Mouse (Mus musculus) thymus, adult 18-20 months (tissue): Measurements from ENCODE around the gene Lyz1.
"Not testable (repeated sequence)": the region's sequence is repeated elsewhere in the genome, so short reads cannot be mapped to it uniquely, and the experiment has no call there.

ENCODE experiments used
- DNase-seq, 2 experiments: peaks; one replicate each; pipeline ENCODE4 v3.0.0; 2022; ENCODE audit warnings: mixed read lengths in 2 of 2

Lyz1 gene

DNA sequence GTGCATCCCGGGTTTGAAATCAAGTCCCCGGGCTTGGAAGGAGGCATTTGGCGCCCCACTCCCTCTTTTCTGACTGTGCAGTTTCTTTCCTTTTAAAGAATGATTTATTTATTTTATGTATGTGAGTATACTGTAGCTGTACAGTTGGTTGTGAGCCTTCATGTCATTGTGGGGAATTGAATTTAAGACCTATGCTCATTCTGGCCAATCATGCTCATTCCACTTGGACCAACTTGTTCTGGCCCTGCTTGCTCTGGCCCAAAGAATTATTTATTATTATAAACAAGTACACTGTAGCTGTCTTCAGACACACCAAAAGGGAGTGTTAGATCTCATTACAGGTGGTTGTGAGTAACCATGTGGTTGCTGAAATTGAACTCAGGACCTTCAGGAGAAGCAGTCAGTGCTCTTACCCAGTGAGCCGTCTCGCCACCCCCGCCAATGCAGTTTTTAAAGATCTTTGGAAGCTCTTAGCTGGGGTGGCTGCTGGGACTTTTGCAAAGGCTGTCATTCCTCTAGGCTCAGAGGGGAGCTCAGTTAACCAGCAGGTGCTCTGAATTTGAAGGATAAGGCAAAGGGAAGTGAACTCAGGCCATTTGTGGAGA is 6.2 kb downstream of the Lyz1 start:
- no peak for DNase-seq

DNA sequence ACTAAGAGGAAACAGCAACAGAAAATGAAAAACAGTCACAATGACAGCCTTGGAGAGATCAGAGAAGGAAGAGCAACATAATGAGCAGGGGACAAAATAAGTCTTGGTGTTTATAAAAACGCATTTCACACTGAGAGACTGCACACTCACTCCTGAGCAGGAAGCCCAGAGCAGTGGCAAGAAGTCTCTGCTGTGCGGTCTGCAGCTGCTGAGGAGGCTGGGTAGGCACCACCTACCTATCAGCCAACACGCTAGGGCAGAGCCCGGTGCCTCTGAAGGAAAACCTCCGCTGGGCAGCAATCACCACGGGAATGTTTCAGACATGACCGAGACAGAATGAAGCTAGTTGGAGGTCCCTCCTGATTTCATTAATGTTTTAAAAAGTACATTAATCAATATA is 7.1 kb downstream of the Lyz1 start:
- DNase-seq, result not testable (repeated sequence)

DNA sequence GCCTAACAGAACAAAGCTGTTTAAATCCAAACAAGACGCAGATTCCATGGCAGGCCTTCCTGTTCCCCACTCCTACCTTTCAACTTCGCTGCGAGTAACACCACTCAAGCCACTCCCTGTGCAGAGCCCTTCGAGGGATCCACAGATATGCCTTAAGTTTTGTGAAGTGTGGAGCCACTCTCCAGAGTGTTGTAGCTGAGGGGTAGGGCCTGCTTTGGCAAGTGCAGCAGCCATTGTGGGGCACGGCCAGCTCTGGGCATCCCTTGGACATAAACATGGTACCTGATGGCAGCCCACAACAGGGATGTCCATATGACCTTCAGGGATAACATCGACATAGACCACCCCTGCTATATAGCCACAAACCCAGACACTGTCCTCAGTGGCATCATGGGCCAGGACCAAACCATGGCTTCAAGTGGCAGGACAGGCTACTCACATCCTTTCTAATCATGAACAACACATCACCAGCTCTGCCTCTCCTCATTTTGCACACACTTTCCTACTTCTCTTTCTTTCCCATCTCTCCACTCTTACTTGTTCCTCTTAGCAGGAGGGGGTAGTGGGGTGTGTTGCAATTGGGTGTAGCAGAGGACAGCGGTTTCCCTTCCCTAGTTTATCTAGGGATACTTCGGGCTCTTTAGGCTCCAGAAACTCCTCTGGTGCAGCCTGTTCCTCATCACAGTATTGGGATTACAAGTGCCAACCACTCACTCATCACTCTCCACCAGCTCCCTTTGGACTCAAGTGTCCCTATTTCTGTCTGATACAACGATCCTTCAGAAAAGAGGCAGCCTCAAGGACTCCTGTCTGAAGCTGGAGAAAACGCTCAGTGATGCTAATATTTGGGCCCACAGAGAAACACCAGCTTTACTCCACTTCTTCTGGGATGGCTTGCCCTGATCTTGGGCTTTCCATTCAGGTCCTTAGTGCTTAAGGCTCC is 7.8 kb downstream of the Lyz1 start:
- no peak for DNase-seq

DNA sequence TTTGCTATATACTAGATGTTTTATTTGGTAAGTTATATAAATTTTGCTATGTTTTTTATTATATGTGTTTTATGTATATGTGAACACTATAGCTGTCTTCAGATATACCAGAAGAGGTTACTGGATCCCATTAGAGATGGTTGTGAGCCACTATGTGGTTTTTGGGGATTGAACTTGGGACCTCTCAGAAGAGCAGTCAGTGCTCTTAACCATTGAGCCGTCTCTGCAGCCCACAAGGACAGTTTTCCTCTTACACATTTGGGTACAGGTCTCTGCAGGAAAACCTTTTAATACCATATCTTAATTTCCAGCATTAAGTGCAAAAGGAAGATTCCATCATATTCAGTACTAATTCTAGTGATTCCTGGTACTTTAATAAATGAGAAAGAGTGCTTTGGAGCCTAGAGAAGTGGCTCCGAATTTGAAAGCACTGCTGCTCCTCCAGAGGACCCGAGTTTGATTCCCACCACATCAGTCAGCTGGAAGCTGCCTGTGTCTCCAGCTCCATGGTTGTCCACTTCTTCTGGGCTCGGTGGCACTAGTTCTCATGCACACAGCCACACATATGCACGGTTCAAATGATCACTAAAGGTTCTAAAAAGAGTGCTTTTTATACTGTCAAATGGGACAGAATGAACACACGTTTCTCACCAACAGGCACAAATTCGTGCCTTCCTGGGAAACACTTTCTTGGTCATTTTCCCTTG is 8.6 kb downstream of the Lyz1 start:
- no peak for DNase-seq

DNA sequence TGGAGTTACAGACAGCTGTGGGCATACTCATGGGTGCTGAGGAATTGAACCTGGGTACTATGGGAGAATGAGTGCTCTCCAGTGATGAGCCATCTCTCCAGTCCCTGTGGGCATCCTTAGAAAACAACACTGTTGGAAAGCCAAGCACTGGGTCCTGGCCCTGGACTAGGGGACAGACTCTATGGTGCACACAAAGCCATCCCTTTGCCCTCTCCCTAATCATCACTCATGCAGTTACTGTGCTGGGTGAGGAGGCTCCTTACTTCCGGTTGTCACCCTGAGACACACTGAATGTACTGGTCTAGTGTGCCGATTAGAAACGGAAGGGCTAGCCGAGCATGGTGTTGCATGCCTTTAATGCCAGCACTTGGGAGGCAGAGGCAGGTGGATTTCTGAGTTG is 9.5 kb downstream of the Lyz1 start:
- not testable (repeated sequence) for DNase-seq

DNA sequence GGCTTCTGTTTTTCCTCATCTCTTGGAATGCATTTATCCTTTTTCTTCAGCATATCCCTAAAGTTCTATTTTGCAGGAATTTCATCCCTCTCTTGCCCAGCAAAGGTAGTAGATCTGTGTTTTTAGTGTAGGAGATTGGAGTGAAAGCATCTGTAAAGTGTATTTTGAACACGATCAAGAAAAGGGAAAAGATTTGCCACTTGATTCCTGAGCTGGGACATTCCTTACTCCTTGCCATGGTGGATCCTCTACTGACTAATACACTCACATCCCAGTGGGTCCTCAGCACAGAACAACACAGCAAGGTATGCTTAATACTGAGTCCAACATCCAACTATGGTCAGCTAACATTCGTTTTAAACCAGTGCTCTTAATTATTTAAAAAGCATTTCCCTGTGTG is 10.1 kb downstream of the Lyz1 start:
- DNase-seq, result no peak

DNA sequence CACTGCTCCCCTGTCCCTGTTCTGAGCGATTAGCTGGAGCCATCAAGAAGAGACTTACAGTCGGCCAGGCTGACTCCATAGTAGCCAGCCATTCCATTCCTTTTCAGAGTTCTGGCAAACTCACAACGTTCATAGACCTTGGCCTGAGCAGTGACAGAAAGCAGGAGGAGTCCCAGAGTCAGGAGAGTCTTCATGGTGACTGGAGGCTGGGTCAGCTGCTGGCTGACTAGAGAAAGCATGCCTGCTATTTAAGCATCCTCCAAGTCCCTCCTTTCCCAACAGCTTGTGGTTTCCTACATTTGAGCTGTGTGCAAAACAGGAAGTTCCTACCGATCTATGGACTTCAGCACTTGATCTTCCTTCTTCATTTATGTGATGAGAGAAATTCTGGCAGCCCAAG is 10.6 kb downstream of the Lyz1 start, which contains the start of gene Lyz2:
Lyz2 (minus strand) TSS at position 273 of the 400 bp plus-strand sequence.
- no peak for DNase-seq

DNA sequence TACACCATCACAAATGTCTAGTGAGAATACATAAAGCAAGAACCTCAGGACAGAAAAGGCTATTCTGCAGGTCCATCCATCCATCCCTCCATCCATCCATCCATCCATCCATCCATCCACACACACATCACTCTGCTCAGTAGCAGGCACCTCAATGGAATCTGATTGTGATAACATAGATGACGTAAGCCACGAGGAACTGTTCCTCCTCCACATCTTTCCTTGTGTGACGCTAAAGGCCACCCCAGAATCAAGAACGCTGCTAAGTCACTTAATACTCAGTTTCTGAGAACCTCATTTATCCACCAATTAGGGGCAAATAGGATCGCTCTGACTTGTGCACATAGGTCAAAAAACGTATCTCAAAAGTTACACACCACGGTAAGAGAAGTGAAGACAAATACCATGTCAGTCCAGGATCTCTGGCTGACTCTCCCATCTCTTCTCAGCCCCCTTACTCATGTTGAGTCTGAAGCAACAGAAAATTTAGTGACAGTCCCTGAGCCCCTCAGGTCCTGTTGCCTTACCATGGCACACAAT is 11.2 kb downstream of the Lyz1 start:
- no peak for DNase-seq

DNA sequence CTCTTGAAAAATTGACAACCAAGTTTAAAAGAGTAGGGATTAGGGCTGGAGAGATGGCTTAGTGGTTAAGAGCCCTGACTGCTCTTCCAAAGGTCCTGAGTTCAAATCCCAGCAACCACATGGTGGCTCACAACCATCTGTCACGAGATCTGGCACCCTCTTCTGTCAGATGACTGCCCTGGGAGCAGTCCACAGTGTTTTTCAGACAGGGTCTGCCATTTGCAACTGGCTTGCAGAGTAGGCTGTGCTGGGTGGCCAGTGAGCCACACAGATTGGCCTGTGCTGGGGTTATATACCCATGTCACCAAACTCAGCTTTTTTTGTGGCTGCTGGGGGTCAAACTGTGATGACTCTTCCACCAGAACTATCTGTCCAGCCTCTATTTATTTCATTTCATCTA is 12.7 kb downstream of the Lyz1 start:
- no peak for DNase-seq

DNA sequence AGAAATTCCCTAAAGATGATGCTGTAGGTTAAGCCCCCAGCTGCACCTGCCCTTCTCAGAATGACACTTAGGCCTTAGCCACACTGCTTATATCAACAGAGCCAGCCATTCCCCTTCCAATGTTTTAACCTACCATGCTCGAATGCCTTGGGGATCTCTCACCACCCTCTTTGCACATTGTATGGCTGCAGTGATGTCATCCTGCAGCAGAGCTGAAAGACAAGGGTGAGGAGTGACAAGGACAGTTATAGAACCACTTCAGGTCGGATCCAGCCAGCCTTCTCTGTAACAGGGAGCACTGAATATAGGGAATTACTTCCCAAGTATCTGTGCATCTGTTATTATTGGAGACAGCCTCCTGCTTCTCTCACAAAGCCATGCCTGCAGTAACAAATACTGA is 14.2 kb downstream of the Lyz1 start:
- not testable (repeated sequence) for DNase-seq

DNA sequence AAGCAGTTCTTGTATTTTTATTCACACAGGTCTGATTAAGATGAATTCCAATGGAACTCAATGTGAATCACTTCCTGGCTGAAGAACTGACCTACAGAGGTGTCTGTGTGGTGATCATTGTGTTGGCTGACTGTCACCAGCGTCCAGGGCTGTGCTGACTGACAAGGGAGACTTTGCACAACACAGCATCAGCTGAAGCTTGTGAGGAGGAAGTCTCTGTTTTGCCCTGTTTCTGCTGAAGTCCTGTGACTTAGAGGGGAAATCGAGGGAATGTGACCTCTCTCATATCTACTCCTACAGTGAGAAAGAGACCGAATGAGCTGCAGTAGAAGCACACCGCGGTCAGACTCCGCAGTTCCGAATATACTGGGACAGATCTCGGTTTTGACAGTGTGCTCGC is 14.9 kb downstream of the Lyz1 start:
- DNase-seq, result not testable (repeated sequence)

DNA sequence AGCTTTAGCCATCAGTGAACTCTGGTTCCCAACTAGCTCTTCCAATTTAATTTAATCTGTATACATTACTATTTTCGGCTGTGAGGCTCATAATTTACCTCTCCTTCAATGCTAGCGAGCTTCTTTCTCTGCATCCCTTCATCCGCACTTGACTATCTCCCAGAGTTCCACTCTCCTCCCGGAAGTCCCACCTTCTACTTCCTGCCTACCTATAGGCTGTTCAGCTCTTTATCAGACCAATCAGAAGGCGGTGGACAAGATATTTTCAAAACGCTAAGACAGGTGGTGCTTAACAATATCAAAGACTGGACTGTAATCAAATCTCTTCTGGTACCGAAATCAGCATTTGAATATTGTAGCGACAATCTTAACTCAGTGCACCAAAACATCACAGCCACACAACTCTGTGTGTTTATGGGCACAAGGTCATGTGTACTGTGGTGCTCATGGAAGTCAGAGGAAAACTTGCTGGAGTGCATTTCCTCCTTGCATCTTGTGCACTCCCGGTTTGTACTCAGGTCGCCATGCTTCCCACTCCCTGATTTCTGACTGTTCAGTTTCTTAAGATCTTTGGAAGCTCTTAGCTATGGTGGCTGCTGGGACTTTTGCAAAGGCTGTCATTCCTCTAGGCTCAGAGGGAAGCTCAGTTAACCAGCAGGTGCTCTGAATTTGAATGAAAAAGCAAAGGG is 16.8 kb downstream of the Lyz1 start:
- DNase-seq, result no peak

DNA sequence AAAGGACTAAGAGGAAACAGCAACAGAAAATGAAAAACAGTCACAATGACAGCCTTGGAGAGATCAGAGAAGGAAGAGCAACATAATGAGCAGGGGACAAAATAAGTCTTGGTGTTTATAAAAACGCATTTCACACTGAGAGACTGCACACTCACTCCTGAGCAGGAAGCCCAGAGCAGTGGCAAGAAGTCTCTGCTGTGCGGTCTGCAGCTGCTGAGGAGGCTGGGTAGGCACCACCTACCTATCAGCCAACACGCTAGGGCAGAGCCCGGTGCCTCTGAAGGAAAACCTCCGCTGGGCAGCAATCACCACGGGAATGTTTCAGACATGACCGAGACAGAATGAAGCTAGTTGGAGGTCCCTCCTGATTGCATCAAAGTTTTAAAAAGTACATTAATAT is 18.0 kb downstream of the Lyz1 start:
- not testable (repeated sequence) for DNase-seq

DNA sequence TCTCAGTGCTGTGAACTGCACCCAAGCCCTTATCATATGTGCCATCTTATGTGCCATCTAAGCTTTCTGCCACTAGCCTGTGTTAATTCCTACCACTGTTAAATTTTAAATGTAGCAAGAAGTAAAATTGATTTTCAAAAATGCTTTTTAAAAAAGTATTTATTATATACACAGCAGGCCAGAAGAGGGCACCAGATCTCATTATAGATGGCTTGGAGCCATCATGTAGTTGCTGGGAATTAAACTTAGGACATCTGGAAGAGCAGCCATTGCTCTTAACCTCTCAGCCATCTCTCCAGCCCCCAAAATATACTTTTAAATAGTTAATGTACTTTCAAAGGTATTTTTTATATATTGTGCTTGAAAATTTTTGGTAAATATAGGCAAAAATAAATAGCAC is 20.6 kb downstream of the Lyz1 start:
- DNase-seq, result no peak

DNA sequence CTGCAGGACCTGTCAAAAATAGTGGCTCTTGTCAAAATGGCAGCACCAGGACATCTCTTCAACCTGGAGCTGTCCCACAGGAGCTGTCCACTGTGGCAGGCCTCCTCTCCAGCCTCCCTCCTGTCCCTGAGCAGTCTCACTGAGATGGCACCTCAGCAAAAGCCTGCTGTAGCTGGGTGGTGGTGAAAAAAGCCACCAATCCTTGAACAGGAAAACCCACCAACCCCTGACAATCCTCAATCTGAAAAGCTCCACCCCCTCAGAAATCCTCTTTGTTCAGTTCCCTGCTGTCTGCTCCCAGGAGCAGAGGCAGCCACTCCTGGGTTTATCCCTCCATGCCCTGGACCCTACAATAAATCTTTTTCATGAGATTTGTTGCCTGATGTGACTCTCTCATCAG is 32.8 kb downstream of the Lyz1 start:
- DNase-seq, result no peak

DNA sequence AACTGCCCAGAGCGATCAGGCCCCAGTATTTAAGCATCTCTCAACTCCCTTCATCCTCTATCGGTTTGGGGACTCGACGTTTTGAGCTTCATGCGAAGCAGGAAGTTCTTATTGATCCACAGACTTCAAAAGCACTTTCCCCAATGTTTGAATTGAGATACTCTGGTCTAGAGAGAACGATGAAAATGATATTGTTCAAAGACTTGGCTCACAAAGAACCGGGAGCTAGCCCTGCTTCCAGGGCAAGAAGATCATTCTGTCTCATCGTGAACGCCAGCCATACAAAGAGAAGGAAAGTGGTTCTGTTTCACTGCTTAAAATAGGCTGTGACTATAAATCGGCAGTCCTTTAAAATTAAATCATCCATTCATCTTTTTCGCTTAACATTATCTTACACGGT is 54.1 kb downstream of the Lyz1 start, which contains the start of gene 9530003J23Rik:
9530003J23Rik (minus strand) TSS at position 101 of the 400 bp plus-strand sequence.
- no peak for DNase-seq
